Mouse (Mus musculus) mouse trophoblast stem cell (cell line): ENCODE data around the gene Tbx21.

ENCODE experiments used
- in situ Hi-C, 2 experiments: fragments of 300-500 bp; cut with MseI, MboI; formaldehyde crosslinking; loops; 2 replicates in 1 of 2; 3 replicates in 1 of 2; pipeline ENCODE4 v1.15.1; 2025

Gene Tbx21

DNA sequence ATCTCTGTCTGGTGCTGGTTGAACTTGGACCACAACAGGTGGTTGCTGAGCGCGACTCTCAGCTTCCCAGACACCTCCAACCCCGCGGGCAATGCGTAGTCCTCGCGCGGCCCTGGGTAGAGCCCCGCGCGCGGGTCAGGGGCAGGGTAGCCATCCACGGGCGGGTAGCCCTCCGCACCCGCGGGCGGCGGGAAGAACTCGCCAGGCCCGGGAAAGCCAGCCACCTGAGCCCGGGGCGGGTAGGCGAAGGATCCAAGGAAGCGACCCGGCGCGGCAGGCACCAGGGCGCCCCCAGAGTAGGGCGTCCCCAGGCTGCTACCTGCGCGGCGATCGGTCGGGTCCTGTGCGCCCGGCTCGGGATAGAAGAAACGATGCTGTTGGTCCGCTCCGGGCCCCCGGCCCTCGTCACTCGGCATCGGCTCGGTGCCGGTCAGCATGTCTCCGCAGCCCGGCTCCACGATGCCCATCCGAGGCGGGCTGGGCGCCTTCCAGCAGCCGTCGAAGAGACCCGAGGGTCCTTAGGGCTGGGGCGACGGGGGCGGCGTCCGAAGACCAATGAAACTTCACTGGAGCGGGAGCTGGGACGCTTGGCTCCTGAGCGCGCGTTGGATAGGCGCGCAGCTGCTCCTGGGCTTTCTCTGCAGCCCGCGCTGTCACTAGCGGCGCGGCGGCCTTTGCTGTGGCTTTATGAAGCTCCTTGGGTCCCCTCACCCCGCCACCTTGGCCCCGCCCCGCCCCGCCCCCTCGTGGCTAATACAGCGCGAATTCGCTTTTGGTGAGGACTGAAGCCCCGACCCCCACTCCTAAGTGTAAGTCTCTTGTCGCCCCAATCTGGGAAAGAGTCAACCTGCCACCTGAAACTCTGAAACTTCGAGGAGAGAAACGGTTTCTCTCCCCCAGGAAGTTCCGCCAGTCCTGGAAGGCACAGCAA is at the start of gene Tbx21:
Gene Tbx21, minus strand, starts transcription at position 661 of the 931 bp plus-strand sequence.
- in situ Hi-C loops, result no loop called here

DNA sequence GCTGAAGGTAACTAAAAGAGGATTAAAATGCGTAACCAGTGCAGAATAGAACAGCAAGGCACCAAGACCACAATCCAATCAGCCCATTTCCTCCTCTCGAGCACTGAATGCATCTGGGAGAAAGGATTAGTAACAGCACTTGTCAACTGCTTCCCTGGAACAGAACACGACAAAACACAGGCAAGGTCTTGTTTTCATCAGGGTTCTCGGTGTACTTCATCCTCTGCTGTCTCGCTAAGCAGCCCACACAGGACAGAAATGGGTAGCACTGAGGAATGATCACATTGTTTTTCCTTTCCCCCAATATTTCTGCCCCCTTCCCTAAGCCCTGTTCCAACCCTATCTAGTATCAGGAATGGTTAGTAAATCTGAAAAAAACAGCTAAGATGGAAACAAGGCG is 45.2 kb upstream of the Tbx21 start:
- in situ Hi-C loops, result no loop called here

DNA sequence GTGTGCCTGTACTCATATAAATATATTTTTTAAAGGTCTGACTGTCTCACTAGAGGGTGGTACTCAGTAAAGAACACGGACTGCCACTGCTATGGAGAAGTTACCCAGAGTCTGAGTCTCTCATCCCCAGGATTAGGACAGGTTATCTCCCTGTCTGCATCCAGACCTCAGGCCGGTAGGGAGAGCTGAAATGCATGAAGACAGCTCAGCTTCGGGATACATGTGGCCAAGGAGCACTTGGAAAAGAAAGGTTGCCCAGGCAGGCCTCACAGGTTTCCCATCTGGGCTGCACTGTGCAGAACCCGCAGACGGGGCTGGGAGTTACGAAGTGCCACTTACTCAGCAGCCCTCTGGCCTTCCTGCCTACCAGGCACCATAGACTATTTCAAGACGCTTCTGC is 41.9 kb upstream of the Tbx21 start:
- in situ Hi-C loops, result no loop called here

DNA sequence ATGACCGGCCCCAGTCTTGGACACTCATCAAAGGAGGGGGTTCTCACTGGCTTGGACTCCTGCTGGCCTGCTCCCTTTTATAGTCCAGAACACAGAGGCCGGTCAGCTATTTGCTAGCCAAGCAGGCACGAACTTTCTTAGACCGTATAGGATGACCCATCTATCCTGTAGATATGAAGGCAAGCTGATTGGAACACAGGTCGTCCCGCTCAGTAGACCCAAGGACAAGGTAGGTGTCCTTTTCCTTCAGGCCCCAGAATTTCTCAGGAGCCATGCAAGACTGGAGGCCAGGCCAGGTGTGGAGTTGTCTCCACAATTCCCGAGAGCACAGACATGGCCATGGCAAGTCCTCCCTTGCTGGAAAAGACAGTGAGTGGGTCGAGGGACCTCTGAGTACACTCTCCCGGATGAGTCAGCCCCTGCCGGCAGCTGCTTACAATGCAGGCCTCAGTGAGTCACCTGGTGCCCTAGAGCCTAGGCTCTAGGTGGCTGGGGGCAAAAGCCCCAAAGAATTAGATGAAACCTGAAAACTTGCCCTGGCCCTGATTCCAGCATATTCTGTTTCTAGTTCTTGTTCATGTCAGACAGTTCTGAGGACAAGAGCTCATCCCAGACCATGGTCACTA is 37.6 kb upstream of the Tbx21 start:
- in situ Hi-C loops, result no loop called here

GRCm38 (mm10) chr11:97152023-97152426 is 36.9 kb upstream of the Tbx21 start:
- in situ Hi-C loops, result no loop called here

DNA sequence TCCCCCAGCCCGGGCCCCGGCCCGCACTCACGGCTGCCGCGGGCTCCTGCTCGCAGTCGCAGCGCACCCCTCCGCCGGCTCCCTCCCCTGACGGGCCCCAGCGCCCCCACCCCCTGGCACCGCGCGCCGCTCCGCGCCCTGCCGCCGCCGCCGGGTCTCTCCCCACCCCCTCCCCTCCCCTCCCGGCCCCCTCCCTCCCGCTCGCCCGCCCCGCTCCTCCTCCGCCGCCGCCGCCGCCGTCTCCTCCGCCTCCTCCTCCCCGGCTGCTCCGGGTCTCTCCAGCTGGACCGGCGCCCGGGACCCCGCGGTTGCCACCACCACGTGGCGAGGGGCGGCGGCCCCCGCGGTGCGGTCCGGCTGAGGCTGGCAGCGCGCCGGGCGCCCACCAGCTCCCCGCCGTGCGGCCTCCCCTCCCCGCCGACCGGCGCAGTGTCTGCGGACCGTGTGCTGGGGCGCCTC is 36.2 kb upstream of the Tbx21 start, which contains the start of gene Tbkbp1:
Gene Tbkbp1, minus strand, starts transcription at position 153 of the 459 bp plus-strand sequence.
- in situ Hi-C loops, result no loop called here

- in situ Hi-C loops, result no loop called here
Measured at GRCm38 (mm10) chr11:97150411-97151330, 35.5 kb upstream of the Tbx21 start.

- in situ Hi-C loops, result no loop called here
Measured at GRCm38 (mm10) chr11:97149995-97150410, 34.9 kb upstream of the Tbx21 start.

DNA sequence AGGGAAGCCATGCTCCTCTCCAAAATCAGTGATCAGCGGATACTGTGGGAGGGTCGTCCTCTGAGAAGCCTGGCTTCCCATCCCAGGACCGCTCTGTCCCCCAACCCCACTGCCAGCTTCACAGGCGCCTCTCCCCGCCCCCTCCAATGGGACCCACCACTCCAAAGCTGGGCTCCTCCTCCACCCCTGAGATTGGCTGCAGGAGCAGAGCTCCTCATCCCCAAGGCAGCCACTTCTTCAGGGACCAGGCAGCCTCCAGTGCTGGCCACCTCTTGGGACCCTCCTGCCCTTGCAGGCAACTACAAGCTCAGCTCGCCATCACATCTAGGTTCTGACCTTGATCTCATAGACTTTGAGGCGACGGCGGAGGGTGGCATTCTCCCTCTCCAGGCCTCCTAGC is 33.9 kb upstream of the Tbx21 start:
- in situ Hi-C loops, result no loop called here

- in situ Hi-C loops, result no loop called here
Measured at GRCm38 (mm10) chr11:97148591-97148990, 33.5 kb upstream of the Tbx21 start.

DNA sequence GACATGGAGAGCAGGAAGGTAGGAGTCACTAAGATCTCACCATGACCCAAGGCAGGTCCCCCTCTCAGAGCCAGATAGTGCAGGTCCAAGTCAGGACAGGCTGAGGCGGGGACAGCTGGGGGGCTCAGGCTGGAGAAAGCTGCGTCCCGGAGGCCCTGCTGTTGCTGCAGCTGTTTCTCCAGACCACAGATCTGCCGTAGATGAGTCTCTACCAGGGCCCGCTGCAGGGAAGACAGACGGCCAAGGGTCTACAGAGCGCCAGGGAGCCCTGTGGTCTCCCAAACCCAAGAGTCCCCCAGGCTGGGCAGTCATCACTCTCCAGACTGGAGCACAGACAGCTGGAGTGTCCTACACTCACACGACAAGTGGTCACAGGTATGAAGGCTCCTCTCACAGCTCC is 32.2 kb upstream of the Tbx21 start:
- in situ Hi-C loops, result no loop called here

GRCm38 (mm10) chr11:97146724-97147123 is 31.6 kb upstream of the Tbx21 start:
- in situ Hi-C loops, result no loop called here

DNA sequence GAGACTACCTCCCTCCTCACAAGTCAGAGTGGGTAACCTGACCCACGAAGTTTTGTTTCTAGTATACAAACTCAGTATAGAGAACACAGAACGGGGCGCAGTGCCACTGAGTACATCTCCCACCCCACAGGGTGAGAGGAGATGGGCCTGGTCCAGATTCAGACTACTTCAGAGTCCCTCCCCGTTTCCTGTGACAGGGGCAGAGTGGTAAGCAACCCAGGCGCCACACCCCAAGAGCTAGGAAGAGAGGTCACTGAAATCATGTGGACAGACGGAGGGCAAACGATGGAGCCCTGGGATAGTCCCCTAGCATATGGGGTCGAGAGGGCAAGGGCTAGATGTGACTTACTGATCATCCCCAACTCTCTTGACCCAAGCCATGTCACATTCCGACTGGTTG is 30.8 kb upstream of the Tbx21 start:
- in situ Hi-C loops, result no loop called here

DNA sequence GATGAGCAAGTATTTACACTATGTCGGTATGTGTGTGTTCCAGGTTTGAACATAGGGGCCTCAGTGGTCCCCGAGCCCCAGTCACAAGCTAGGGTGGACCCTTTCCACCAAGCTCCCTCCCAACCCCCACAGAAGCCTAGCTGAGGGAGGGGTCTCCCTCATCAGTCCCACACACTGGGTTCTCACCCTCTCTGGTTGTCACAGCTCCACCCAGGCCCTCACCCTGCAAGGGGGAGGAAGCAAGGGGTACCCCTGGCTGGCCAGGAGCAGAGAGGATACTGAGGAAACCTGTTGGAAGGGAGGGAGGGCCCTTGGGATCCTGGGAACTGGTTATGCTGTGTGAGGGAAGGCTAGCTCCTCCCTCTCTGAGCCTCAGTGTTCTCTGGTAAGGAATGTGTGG is 30.2 kb upstream of the Tbx21 start:
- in situ Hi-C loops, result no loop called here

- in situ Hi-C loops, result no loop called here
Measured at GRCm38 (mm10) chr11:97143196-97143900, 28.2 kb upstream of the Tbx21 start.

DNA sequence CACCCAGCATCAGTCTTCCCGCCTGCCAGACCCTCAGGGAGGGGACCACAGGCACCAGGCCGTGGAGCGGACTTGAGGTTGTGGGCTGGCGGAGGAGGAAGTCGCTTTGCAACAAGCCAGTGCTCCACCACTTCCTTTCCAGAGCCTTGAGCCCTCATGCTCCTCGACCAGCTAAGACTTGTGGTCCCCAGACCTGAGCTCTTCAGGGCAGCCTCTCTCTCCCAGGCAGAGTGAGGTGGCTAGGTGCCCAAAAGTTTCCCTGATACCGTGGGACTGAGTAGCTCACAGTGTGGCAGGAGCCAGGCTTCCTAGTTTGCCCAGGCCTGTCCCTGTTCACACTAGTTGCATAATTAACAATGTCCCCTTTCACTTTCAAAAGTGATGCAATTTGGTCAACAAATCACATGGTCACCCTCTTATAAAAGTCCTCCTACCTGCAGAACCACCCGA is 27.1 kb upstream of the Tbx21 start:
- in situ Hi-C loops, result no loop called here

- in situ Hi-C loops, result no loop called here
Measured at GRCm38 (mm10) chr11:97140811-97141210, 25.7 kb upstream of the Tbx21 start.

- in situ Hi-C loops, result no loop called here
Measured at GRCm38 (mm10) chr11:97139256-97139655, 24.1 kb upstream of the Tbx21 start.

DNA sequence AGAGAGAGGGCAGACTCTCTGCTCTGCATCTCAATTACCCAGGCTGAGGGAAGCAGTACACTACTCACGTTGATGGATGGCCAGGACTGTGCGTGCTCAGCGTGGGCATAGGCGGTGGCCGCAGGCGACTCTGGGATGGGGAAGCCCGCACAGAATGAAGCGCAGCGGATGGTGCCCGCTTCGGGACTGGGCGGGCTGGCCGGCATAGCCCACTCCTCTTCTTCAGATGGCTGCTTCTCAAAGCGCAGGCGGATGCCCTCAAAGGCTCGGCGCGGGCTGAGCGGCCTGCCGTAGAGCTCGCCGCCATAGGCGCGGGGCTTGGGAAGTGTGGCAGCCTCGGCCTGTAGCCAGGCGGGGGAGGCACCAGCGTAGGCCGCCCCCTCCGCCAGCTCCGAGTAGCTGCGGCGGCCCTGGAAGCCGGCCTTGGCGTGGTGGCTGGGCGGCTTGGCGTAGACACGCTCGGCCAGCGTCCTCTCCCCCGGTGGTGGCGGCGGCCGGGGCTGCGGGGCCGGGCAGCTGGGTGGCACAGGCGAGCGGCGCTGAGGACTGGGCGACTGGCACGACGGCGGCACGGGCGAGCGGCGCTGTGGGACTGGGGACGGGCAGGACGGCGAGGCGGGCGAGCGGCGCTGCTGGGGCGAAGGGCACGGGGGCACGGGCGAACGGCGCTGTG is 23.6 kb upstream of the Tbx21 start:
- in situ Hi-C loops, result no loop called here

- in situ Hi-C loops, result no loop called here
Measured at GRCm38 (mm10) chr11:97133270-97133669, 18.1 kb upstream of the Tbx21 start.
